Mouse (Mus musculus): ENCODE data around the gene Ext2.

The Ext2 gene

GRCm38 (mm10) chr2:93682601-93683202, 139.7 kb downstream of the Ext2 start:
- DNase-seq (ENCODE audit: low spot score in 2 of 2), result no peak

- DNase-seq (ENCODE audit: low spot score in 2 of 2), result no peak
These were observed 141.0 kb downstream of the Ext2 start for GRCm38 (mm10) chr2:93681321-93681720.

GRCm38 (mm10) chr2:93677231-93677630, 145.1 kb downstream of the Ext2 start:
- no peak for DNase-seq (ENCODE audit: low spot score in 2 of 2)

- no peak for DNase-seq (ENCODE audit: low spot score in 2 of 2)
These were observed 150.7 kb downstream of the Ext2 start for GRCm38 (mm10) chr2:93671573-93672184.

- peak; percentile 59 to 65 for DNase-seq (ENCODE audit: low spot score in 2 of 2)
These were observed 156.1 kb downstream of the Ext2 start for GRCm38 (mm10) chr2:93666146-93666858.

GRCm38 (mm10) chr2:93665472-93665871, 156.9 kb downstream of the Ext2 start:
- no peak for DNase-seq (ENCODE audit: low spot score in 2 of 2)

GRCm38 (mm10) chr2:93662240-93662865, 160.0 kb downstream of the Ext2 start:
- no peak for DNase-seq (ENCODE audit: low spot score in 2 of 2)

- no peak for DNase-seq (ENCODE audit: low spot score in 2 of 2)
These were observed 161.3 kb downstream of the Ext2 start for GRCm38 (mm10) chr2:93661096-93661495.

- no peak for DNase-seq (ENCODE audit: low spot score in 2 of 2)
These were observed 162.6 kb downstream of the Ext2 start for GRCm38 (mm10) chr2:93659705-93660308.

GRCm38 (mm10) chr2:93659004-93659403, 163.4 kb downstream of the Ext2 start:
- no peak for DNase-seq (ENCODE audit: low spot score in 2 of 2)

- DNase-seq (ENCODE audit: low spot score in 2 of 2), result no peak
These were observed 167.9 kb downstream of the Ext2 start for GRCm38 (mm10) chr2:93654336-93655055.

GRCm38 (mm10) chr2:93649243-93649870, 173.0 kb downstream of the Ext2 start:
- DNase-seq (ENCODE audit: low spot score in 2 of 2), result peak in 1 of 2 experiments; percentile 45

GRCm38 (mm10) chr2:93647924-93648575, 174.3 kb downstream of the Ext2 start:
- no peak for DNase-seq (ENCODE audit: low spot score in 2 of 2)

- no peak for DNase-seq (ENCODE audit: low spot score in 2 of 2)
These were observed 175.1 kb downstream of the Ext2 start for GRCm38 (mm10) chr2:93647051-93647923.

- no peak for DNase-seq (ENCODE audit: low spot score in 2 of 2)
These were observed 176.6 kb downstream of the Ext2 start for GRCm38 (mm10) chr2:93645626-93646320.

GRCm38 (mm10) chr2:93645197-93645596, 177.2 kb downstream of the Ext2 start:
- no peak for DNase-seq (ENCODE audit: low spot score in 2 of 2)

- no peak for DNase-seq (ENCODE audit: low spot score in 2 of 2)
These were observed 177.6 kb downstream of the Ext2 start for GRCm38 (mm10) chr2:93644731-93645130.

GRCm38 (mm10) chr2:93644234-93644633, 178.1 kb downstream of the Ext2 start:
- DNase-seq (ENCODE audit: low spot score in 2 of 2), result no peak

GRCm38 (mm10) chr2:93643403-93643780, 179.0 kb downstream of the Ext2 start:
- no peak for DNase-seq (ENCODE audit: low spot score in 2 of 2)

All from right cerebral cortex, postnatal 10 days (tissue).